In genomic region chr10:76731621-76732239, GRCm38 (mm10) we compare ENCODE assay signal across 8 mouse cellular contexts. TPM values are rescaled to one million over a fixed set of nuclear protein-coding genes. Genes with fewer than 3 reads are reported as not detected.
DNase-seq lines count a peak whose midpoint lies in the region; ATAC-seq and TF ChIP-seq lines count a peak whose summit lies in the region.

No protein-coding gene starts in this region.

- H3K27me3 ChIP-seq in heart, embryonic 16.5 days (ENCODE audit: control insufficient read depth, insufficient read depth, low read length) = no peaks in the 10 kb centered on the region
- H3K27me3 ChIP-seq in liver, postnatal 0 days (ENCODE audit: insufficient read depth, low read length) = 0 out of 2 replicates have a peak, but pooled peaks cover 4% of the 10 kb centered on the region

- H3K4me2 ChIP-seq in heart, embryonic 16.5 days (ENCODE audit: low read depth, low read length) = no peak overlapping the region
- H3K4me2 ChIP-seq in liver, postnatal 0 days (ENCODE audit: low read depth, low read length) = no peak overlapping the region

- WGBS in heart, embryonic 16.5 days = 57% methylated on average over 20 of the region's 20 CpGs
- WGBS in liver, postnatal 0 days (ENCODE audit: insufficient replicate concordance) = 66% methylated on average over 20 of the region's 20 CpGs

- ATAC-seq in heart, embryonic 16.5 days (replicated peaks; ENCODE audit: extremely low read depth, insufficient read depth, low FRiP score) = no peak
- ATAC-seq in liver, postnatal 0 days = no peak

- TF ChIP-seq CTCF in liver, postnatal 0 days (IDR thresholded peaks at IDR 0.05; ENCODE audit: low read depth) = no peak

- H3K36me3 ChIP-seq in heart, embryonic 16.5 days (ENCODE audit: control insufficient read depth, insufficient read depth) = no peaks in the 10 kb centered on the region
- H3K36me3 ChIP-seq in liver, postnatal 0 days (replicated peaks; ENCODE audit: insufficient read depth, low read length) = no peaks in the 10 kb centered on the region

- peak; percentile 14 for DNase-seq in kidney, adult 9 months
- no peak for DNase-seq in kidney, adult 18-20 months
- DNase-seq in adrenal gland, postnatal 14 days = peak; percentile 87
- peak; percentile 12 for DNase-seq in liver, postnatal 0 days
- no peak for DNase-seq in natural killer cell, adult 2 months (ENCODE audit: low spot score in 2 of 2)
- DNase-seq in layer of hippocampus, adult 11-12 months (ENCODE audit: low spot score) = no peak
- DNase-seq in left cerebral cortex, postnatal 36 days (ENCODE audit: low spot score in 2 of 2) = no peak

- TF ChIP-seq EP300 in liver, postnatal 0 days (IDR thresholded peaks at IDR 0.05; ENCODE audit: low read depth) = no peak

- no peaks in the 10 kb centered on the region for H3K9me3 ChIP-seq in heart, embryonic 16.5 days (replicated peaks; ENCODE audit: control insufficient read depth, low read length)
- no peaks in the 10 kb centered on the region for H3K9me3 ChIP-seq in liver, postnatal 0 days (ENCODE audit: low read length)

- intact Hi-C loops in left cerebral cortex, postnatal 36 days (cut with DNase I) = loop anchor here (5.0 kb wide), 2 partner anchors 179 to 199 kb away; partner anchors contain the start of gene Lss

- H3K4me3 ChIP-seq in heart, embryonic 16.5 days (ENCODE audit: low read length) = no peak overlapping the region
- no peak overlapping the region for H3K4me3 ChIP-seq in liver, postnatal 0 days (ENCODE audit: low read depth, low read length)

- H3K27ac ChIP-seq in heart, embryonic 16.5 days (ENCODE audit: low read length) = peak overlapping the region; percentile 83
- H3K27ac ChIP-seq in liver, postnatal 0 days (ENCODE audit: low read depth) = no peak overlapping the region

- no peak overlapping the region for H3K9ac ChIP-seq in heart, embryonic 16.5 days (ENCODE audit: low read length)
- H3K9ac ChIP-seq in liver, postnatal 0 days (replicated peaks) = no peak overlapping the region

- H3K4me1 ChIP-seq in heart, embryonic 16.5 days (ENCODE audit: control insufficient read depth, insufficient read depth, low read length) = peaks cover 16% of the 10 kb centered on the region
- no peaks in the 10 kb centered on the region for H3K4me1 ChIP-seq in liver, postnatal 0 days (ENCODE audit: insufficient read depth)

RNA-seq across cellular contexts. Expression of gene Col6a1, which starts 5.8 kb away (rescaled TPM):
- total RNA-seq in adrenal gland, postnatal 14 days (2021) = 221 and 261 TPM in 2 replicates
- polyA plus RNA-seq in heart, embryonic 16.5 days (2015; fragmentation: Nextera tagmentation; extraction: Ambion mirVana) = 105 and 125 TPM in 2 replicates
- 7.7 and 8.7 TPM in 2 replicates for polyA plus RNA-seq in liver, postnatal 0 days (2015; fragmentation: Nextera tagmentation; extraction: Ambion mirVana)
- 10 to 100 TPM; 31.3 to 57.3 TPM for total RNA-seq in left cerebral cortex, postnatal 36 days (2021)

Comparison
In these comparisons a context has a peak if more than half of its experiments do, and no peak if none do; other contexts are left out.
1. DNase-seq: peak in kidney, adult 9 months (single experiment), adrenal gland, postnatal 14 days (single experiment) and liver, postnatal 0 days (single experiment); none in kidney, adult 18-20 months (single experiment), natural killer cell, adult 2 months (0 of 2), layer of hippocampus, adult 11-12 months (single experiment) and left cerebral cortex, postnatal 36 days (0 of 2).